In the genomic region with DNA sequence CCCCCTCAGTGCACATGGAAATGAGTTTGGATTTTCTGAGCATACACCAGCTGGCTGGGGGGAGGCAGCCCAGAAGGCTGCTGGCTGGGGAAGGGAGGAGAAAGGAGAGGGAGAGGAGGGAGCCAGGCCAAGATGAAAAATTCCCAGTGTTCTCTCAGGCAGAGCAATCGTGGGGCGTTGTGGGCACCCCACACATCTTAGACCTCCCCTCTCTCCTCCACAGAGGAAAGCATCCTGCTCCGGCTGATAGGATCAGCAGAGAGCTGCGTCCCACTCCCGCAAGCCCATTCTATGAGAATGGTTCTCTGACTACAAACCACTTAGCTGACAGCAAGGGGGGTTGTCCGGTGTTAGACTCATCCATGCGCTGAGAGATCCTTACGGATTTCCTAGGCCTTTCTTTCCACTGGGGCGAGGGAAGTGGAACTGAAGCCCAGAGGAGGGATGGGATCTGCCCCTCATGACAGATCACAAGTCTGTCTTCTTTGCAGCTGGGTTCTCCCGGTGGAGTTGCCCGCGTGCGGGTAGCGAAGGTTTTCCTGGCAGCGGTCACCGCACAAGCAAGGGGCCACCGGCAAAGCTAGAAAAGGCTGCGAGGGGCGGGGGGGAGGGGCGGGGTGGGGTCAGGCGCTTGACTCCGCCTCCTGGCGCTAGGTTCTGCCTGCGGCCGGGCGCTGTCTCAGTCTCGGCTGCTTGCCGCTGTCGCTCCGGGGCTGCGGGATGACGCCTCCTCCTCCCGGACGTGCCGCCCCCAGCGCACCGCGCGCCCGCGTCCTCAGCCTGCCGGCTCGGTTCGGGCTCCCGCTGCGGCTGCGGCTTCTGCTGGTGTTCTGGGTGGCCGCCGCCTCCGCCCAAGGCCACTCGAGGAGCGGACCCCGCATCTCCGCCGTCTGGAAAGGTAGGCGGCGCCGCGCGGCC, we compare ENCODE assay signal across 8 mouse cellular contexts. TPM values are rescaled to one million over a fixed set of nuclear protein-coding genes. Genes with fewer than 3 reads are reported as not detected.
A peak's percentile ranks its signal among the peaks of the same experiment; 100 is the strongest.
DNase-seq lines count a peak whose midpoint lies in the region; ATAC-seq and TF ChIP-seq lines count a peak whose summit lies in the region.

TSS of gene Sema7a (plus strand) at position 682 of the 918 bp plus-strand sequence.

- 1% methylated on average over 60 of the region's 60 CpGs for WGBS in hindbrain, embryonic 10.5 days
- 3% methylated on average over 40 of the region's 60 CpGs for WGBS in lung, postnatal 0 days

- no peaks in the 10 kb centered on the region for H3K36me3 ChIP-seq in ES-E14 (ENCODE audit: control insufficient read depth, insufficient read depth, low read length, poor library complexity, severe bottlenecking)
- H3K36me3 ChIP-seq in hindbrain, embryonic 10.5 days = no peaks in the 10 kb centered on the region
- no peaks in the 10 kb centered on the region for H3K36me3 ChIP-seq in lung, postnatal 0 days (ENCODE audit: insufficient read depth, low read length)

- peak; percentile 87 for ATAC-seq in lung, postnatal 0 days

- no peaks in the 10 kb centered on the region for H3K9me3 ChIP-seq in ES-E14 (ENCODE audit: control insufficient read depth, insufficient read depth, low read depth, low read length)
- H3K9me3 ChIP-seq in hindbrain, embryonic 10.5 days = no peaks in the 10 kb centered on the region
- no peaks in the 10 kb centered on the region for H3K9me3 ChIP-seq in lung, postnatal 0 days (ENCODE audit: low read length)

- peak within 1 kb of the TSS; percentile 70 to 75 for H3K4me3 ChIP-seq in ES-E14 (ENCODE audit: insufficient read depth in 1 of 2, low read depth in 1 of 2, low read length in 2 of 2, poor library complexity in 1 of 2, severe bottlenecking in 1 of 2)
- H3K4me3 ChIP-seq in hindbrain, embryonic 10.5 days = peak within 1 kb of the TSS; percentile 83
- peak within 1 kb of the TSS; percentile 75 for H3K4me3 ChIP-seq in lung, postnatal 0 days (ENCODE audit: low read depth, low read length)

- H3K4me2 ChIP-seq in lung, postnatal 0 days (replicated peaks; ENCODE audit: low read depth, low read length) = peak within 1 kb of the TSS; percentile 95

- peak within 1 kb of the TSS; percentile 41 for H3K9ac ChIP-seq in ES-E14 (ENCODE audit: insufficient read depth, low read depth, low read length, poor library complexity, severe bottlenecking)
- peak within 1 kb of the TSS; percentile 65 for H3K9ac ChIP-seq in lung, postnatal 0 days (replicated peaks; ENCODE audit: low read depth)

- peaks cover 83% of the 10 kb centered on the region for H3K27me3 ChIP-seq in hindbrain, embryonic 10.5 days (ENCODE audit: insufficient read depth, poor library complexity, severe bottlenecking)
- peaks cover 12% of the 10 kb centered on the region; the same call in 1 of the 2 replicates for H3K27me3 ChIP-seq in lung, postnatal 0 days (replicated peaks; ENCODE audit: insufficient read depth, low read length)

- peaks cover 0 to 7% of the 10 kb centered on the region in 2 experiments; a peak in 2 of 4 replicates for H3K4me1 ChIP-seq in ES-E14 (ENCODE audit: control insufficient read depth in 2 of 2, insufficient read depth in 2 of 2, low read length in 2 of 2, poor library complexity in 1 of 2)
- H3K4me1 ChIP-seq in hindbrain, embryonic 10.5 days (replicated peaks) = peaks cover 36% of the 10 kb centered on the region
- no peaks in the 10 kb centered on the region for H3K4me1 ChIP-seq in lung, postnatal 0 days (ENCODE audit: insufficient read depth, low read depth, low read length)

- in situ Hi-C loops in ES-E14 (cut with MboI; ENCODE audit: low sequenced_read_pairs in 2 of 2, unreplicated experiment in 2 of 2) = loop anchor here in 1 of 2 experiments (5.0 kb wide), 1 partner anchor 58 kb away; no protein-coding TSS in a partner anchor

- H3K27ac ChIP-seq in ES-E14 (ENCODE audit: insufficient read depth, low read depth, low read length, poor library complexity, severe bottlenecking) = no peak within 1 kb of the TSS
- H3K27ac ChIP-seq in hindbrain, embryonic 10.5 days = peak within 1 kb of the TSS; percentile 89
- peak within 1 kb of the TSS; percentile 43 for H3K27ac ChIP-seq in lung, postnatal 0 days (ENCODE audit: low read length)

- DNase-seq in ES-E14 (ENCODE audit: low read depth, low spot score) = peak; percentile 37
- DNase-seq in cerebellum, adult 8-10 months = peak; percentile 86
- DNase-seq in frontal cortex, postnatal 10 days (ENCODE audit: low spot score in 2 of 2) = peak; percentile 62 to 79
- DNase-seq in hindbrain, embryonic 10.5 days (ENCODE audit: low spot score) = peak; percentile 84
- peak; percentile 74 to 84 for DNase-seq in layer of hippocampus, postnatal 10 days (ENCODE audit: low spot score in 2 of 2)
- peak; percentile 79 for DNase-seq in lung, postnatal 0 days (ENCODE audit: low spot score)
- peak; percentile 82 for DNase-seq in ovary, postnatal 36 days (ENCODE audit: low spot score)
- DNase-seq in thymus, postnatal 36 days = peak; percentile 87 to 91

- TF ChIP-seq CTCF in lung, postnatal 0 days (IDR thresholded peaks at IDR 0.05) = no peak

- no peak for TF ChIP-seq EP300 in lung, postnatal 0 days (IDR thresholded peaks at IDR 0.05)

TF ChIP-seq in ES-E14, 5 proteins besides CTCF, POLR2A, EP300 and RAD21:
- no peak for TF ChIP-seq HCFC1 (IDR thresholded peaks at IDR 0.05; ENCODE audit: borderline replicate concordance, insufficient read depth, low read length)
- no peak for TF ChIP-seq ZC3H11A (IDR thresholded peaks at IDR 0.05; ENCODE audit: borderline replicate concordance, low read depth, low read length)
- TF ChIP-seq MAFK (IDR thresholded peaks at IDR 0.05; ENCODE audit: insufficient read depth, low read depth, low read length) = no peak
- no peak for TF ChIP-seq ZNF384 (IDR thresholded peaks at IDR 0.05; ENCODE audit: low read depth, low read length)
- no peak for TF ChIP-seq CHD2 (IDR thresholded peaks at IDR 0.05; ENCODE audit: low read depth, low read length)

RNA-seq across cellular contexts. Expression of gene Sema7a, which starts in this region (rescaled TPM):
- total RNA-seq in ES-E14 (2012; rRNA removed) = 7.5 and 9.2 TPM in 2 replicates
- polyA plus RNA-seq in hindbrain, embryonic 10.5 days (2016; fragmentation: Nextera tagmentation; extraction: Ambion mirVana) = 0.71 and 1.6 TPM in 2 replicates
- total RNA-seq in layer of hippocampus, postnatal 10 days (2021) = 100 to 1,000 TPM; 100 to 104 TPM
- polyA plus RNA-seq in lung, postnatal 0 days (2015; fragmentation: Nextera tagmentation; extraction: Ambion mirVana) = 6.2 and 8.4 TPM in 2 replicates

Comparison
In these comparisons a context has a peak if more than half of its experiments do, and no peak if none do; other contexts are left out.
1. DNase-seq: peak in every context shown above with its lines; median percentile 89 in thymus, postnatal 36 days; 86 in cerebellum, adult 8-10 months; 84 in hindbrain, embryonic 10.5 days; 82 in ovary, postnatal 36 days; 79 in layer of hippocampus, postnatal 10 days; 79 in lung, postnatal 0 days; 70 in frontal cortex, postnatal 10 days; 37 in ES-E14.